Comparison of ENCODE assay signal across 26 mouse cellular contexts in genomic region chr6:96234806-96235205, GRCm38 (mm10).
A peak's percentile ranks its signal among the peaks of the same experiment; 100 is the strongest.
DNase-seq lines count a peak whose midpoint lies in the region; ATAC-seq and TF ChIP-seq lines count a peak whose summit lies in the region.
"Had no signal": no experiment of that assay in that cellular context is flagged by ENCODE, and none has a peak within 500 bp of the region (broad histone marks: within the 10 kb centered on the region; RNA-seq: fewer than 3 reads in every experiment).

No protein-coding gene starts in this region.

- no peaks in the 10 kb centered on the region for H3K9me3 ChIP-seq in lung, embryonic 14.5 days (ENCODE audit: low read depth, low read length)
- H3K9me3 ChIP-seq in forebrain, embryonic 15.5 days = no peaks in the 10 kb centered on the region
- H3K9me3 ChIP-seq: embryonic facial prominence, embryonic 13.5 days; embryonic facial prominence, embryonic 15.5 days; forebrain, embryonic 10.5 days; forebrain, embryonic 12.5 days had no signal

- H3K4me2 ChIP-seq in lung, embryonic 14.5 days = no peak overlapping the region
- no peak overlapping the region for H3K4me2 ChIP-seq in forebrain, embryonic 15.5 days (replicated peaks)
- H3K4me2 ChIP-seq: embryonic facial prominence, embryonic 13.5 days; embryonic facial prominence, embryonic 15.5 days; forebrain, embryonic 12.5 days had no signal

- H3K9ac ChIP-seq in lung, embryonic 14.5 days = no peak overlapping the region
- H3K9ac ChIP-seq in forebrain, embryonic 15.5 days (replicated peaks) = no peak overlapping the region
- H3K9ac ChIP-seq: embryonic facial prominence, embryonic 13.5 days; embryonic facial prominence, embryonic 15.5 days; forebrain, embryonic 12.5 days; forebrain, postnatal 0 days had no signal

- TF ChIP-seq CTCF in lung, embryonic 14.5 days (IDR thresholded peaks at IDR 0.05; ENCODE audit: low read depth) = no peak
- TF ChIP-seq CTCF in lung, adult 2 months (IDR thresholded peaks at IDR 0.05; ENCODE audit: insufficient read depth, low read length) = no peak

- ATAC-seq in lung, embryonic 14.5 days (ENCODE audit: insufficient read depth) = no peak
- ATAC-seq in forebrain, embryonic 15.5 days (replicated peaks) = no peak
- ATAC-seq: activated CD4-positive, CD25-positive, alpha-beta regulatory T cell, adult 4 months; forebrain, embryonic 14.5 days; forebrain, postnatal 0 days; Patski had no signal

- H3K4me3 ChIP-seq in lung, embryonic 14.5 days (ENCODE audit: low read depth, low read length) = no peak overlapping the region
- H3K4me3 ChIP-seq in lung, adult 2 months (replicated peaks; ENCODE audit: extremely low read depth, low read depth, low read length) = no peak overlapping the region
- no peak overlapping the region for H3K4me3 ChIP-seq in forebrain, embryonic 15.5 days
- H3K4me3 ChIP-seq: embryonic facial prominence, embryonic 13.5 days; embryonic facial prominence, embryonic 15.5 days; erythroblast, embryonic 14.5 days; forebrain, embryonic 10.5 days; forebrain, embryonic 12.5 days had no signal

- no peaks in the 10 kb centered on the region for H3K27me3 ChIP-seq in lung, embryonic 14.5 days (ENCODE audit: insufficient read depth, low read length)
- H3K27me3 ChIP-seq in forebrain, embryonic 15.5 days = no peaks in the 10 kb centered on the region
- H3K27me3 ChIP-seq: embryonic facial prominence, embryonic 13.5 days; embryonic facial prominence, embryonic 15.5 days; forebrain, embryonic 12.5 days; Patski had no signal

- H3K4me1 ChIP-seq in lung, embryonic 14.5 days (ENCODE audit: insufficient read depth) = no peaks in the 10 kb centered on the region
- no peaks in the 10 kb centered on the region; the same call in 1 of the 2 replicates for H3K4me1 ChIP-seq in lung, adult 2 months (ENCODE audit: control insufficient read depth, insufficient read depth, low read length)
- H3K4me1 ChIP-seq in forebrain, embryonic 15.5 days = no peaks in the 10 kb centered on the region
- H3K4me1 ChIP-seq: embryonic facial prominence, embryonic 13.5 days; embryonic facial prominence, embryonic 15.5 days; forebrain, embryonic 10.5 days; forebrain, embryonic 12.5 days had no signal

- TF ChIP-seq POLR2A in lung, adult 2 months (IDR thresholded peaks at IDR 0.05; ENCODE audit: borderline replicate concordance, extremely low read depth, low read depth, low read length) = no peak

- H3K27ac ChIP-seq in lung, embryonic 14.5 days (ENCODE audit: low read depth) = no peak overlapping the region
- no peak overlapping the region for H3K27ac ChIP-seq in forebrain, embryonic 15.5 days (replicated peaks)
- H3K27ac ChIP-seq: embryonic facial prominence, embryonic 13.5 days; embryonic facial prominence, embryonic 15.5 days; forebrain, embryonic 10.5 days; forebrain, embryonic 12.5 days had no signal

- DNase-seq in lung, embryonic 14.5 days = peak; percentile 42
- no peak for DNase-seq in lung, adult 2 months
- peak; percentile 64 for DNase-seq in lung, postnatal 10 days
- peak; percentile 44 for DNase-seq in lung, postnatal 25 days (ENCODE audit: low spot score)
- peak; percentile 12 to 35 for DNase-seq in lung, postnatal 4 days
- DNase-seq in kidney, adult 11 months = no peak
- DNase-seq in MN1 (ENCODE audit: low spot score) = no peak
- DNase-seq: adrenal gland, adult 8-10 months; adrenal gland, postnatal 14 days; adrenal gland, postnatal 36 days; cerebellum, adult 11-12 months; cerebellum, adult 2 months; cerebellum, adult 9-10 months; cerebellum, postnatal 10 days; cerebellum, postnatal 36 days; embryo, embryonic 11 days; forebrain, postnatal 0 days had no signal

- H3K36me3 ChIP-seq in lung, embryonic 14.5 days (ENCODE audit: insufficient read depth) = no peaks in the 10 kb centered on the region
- H3K36me3 ChIP-seq in forebrain, embryonic 15.5 days = no peaks in the 10 kb centered on the region
- H3K36me3 ChIP-seq: embryonic facial prominence, embryonic 13.5 days; embryonic facial prominence, embryonic 15.5 days; forebrain, embryonic 10.5 days; forebrain, embryonic 12.5 days had no signal

Comparison
In these comparisons a context has a peak if more than half of its experiments do, and no peak if none do; other contexts are left out.
1. DNase-seq: peak in lung, embryonic 14.5 days (single experiment), lung, postnatal 10 days (single experiment), lung, postnatal 25 days (single experiment) and lung, postnatal 4 days (2 of 2); none in lung, adult 2 months (single experiment), kidney, adult 11 months (single experiment) and MN1 (single experiment).